Mouse (Mus musculus): Measurements from ENCODE around the gene Rap1b.

Rap1b gene

DNA sequence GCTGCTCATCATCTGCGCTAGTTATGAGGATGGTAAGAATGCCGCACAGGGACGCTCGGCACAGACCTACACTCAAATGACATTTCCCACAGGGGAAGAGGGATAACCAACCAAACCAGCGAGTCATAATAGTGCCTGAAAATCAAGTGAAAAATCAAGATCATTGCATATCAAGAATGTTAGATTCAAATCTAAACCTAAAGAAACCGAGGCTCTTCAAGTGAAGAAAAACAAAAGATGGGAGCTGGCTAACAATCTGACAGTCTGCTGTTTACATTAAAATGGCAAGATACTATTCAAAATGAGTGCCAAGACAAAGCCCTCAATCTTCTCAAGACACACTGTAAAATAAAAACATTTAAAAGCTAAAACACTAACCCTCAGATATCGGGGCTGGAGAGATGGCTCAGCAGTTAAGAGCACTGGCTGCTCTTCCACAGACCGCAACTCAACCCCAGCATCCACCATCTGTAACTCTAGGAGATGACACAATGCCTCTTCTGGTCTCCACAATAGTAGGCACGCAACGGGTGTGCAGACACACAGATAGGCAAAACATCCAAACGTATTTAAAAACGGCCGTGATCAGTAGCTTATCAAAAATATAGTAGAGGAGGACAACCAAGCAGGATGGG is 61.9 kb downstream of the Rap1b start:
- DNase-seq (ENCODE audit: low read depth, low spot score): no peak

DNA sequence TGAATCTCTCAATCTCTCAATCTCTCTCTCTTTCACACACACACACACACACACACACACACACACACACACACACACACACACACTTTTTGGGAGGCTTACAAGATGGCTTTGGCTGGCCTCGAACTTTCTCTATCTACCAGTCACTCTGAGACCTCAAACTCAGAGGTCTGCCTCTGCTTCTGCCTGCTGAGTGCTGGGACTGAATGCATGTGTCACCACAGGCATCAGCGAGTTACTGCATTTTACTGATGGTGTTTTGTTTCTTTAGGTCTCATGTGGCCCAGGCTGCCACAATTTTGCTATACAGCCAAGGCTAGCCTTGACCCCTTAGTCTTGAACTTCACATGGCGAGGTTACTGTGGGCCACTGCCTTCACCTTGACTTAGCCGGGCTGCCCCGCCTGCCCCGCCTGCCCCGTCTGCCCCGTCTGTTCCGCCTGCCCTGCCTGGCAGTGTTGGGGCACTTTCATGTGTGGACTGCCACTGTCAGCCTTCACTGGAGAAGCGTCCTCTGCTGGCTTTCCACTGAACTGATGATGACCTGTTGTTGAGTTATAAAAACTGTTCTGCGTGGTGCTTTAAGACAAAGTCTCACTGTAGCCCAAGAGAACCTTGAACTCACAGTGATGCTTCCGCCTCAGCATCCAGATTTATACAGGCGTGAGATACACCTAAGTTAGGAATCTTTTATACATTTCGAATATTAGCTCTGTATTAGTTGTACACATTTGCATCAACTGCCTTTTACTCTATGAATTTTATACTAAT is 63.2 kb downstream of the Rap1b start:
- no peak for DNase-seq (ENCODE audit: low read depth, low spot score)

DNA sequence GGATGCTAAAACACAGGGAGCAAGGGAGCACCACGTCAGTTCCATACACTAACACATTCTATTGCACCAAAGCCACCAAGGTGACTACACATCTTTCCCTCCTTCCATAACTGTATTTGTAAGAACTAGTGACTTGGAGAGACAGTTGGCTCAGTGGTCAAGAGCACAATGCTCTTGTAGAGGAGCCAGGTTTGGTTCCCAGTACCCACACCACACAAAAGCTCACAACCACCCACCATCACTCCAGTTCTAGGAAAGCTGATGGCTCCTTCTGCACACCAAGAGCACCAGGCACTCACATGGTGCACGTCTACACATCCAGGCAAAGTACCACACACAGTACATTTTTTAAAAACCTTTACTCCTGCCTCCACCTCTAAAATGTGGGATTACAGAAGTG is 63.8 kb downstream of the Rap1b start:
- no peak for DNase-seq (ENCODE audit: low read depth, low spot score)

DNA sequence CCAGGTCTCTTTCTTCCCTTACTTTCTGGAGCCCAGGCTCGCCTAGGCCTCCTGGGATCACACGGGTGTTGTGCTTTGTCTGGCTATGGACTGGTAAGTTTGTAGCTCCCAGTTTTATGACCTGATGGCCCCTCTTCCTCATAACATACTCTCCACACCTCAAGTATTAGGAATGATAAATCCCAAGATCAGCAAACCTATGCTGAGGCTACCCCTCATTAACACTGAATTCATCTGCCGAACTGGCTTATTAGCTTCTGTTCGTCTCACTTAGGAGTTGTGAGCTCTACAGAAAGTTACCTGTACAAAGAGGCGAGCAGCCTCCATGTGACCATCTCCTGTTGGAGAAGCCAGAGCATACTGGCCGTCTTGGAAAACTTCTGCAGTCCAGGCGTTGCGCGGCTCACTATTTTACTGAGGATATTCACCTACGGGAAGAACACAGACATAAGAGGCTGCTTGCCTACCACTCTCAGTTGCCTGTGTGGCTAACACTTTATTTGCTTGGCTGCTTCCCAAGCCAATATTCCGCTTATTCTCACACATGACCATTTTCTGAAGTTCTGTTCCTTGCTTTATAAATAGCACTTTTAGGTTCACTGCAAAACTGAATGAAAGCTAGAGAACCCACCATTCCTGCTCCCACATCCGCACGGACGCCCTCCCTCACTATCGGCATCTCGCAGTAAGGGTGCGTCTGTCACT is 64.7 kb downstream of the Rap1b start:
- no peak for DNase-seq (ENCODE audit: low read depth, low spot score)

DNA sequence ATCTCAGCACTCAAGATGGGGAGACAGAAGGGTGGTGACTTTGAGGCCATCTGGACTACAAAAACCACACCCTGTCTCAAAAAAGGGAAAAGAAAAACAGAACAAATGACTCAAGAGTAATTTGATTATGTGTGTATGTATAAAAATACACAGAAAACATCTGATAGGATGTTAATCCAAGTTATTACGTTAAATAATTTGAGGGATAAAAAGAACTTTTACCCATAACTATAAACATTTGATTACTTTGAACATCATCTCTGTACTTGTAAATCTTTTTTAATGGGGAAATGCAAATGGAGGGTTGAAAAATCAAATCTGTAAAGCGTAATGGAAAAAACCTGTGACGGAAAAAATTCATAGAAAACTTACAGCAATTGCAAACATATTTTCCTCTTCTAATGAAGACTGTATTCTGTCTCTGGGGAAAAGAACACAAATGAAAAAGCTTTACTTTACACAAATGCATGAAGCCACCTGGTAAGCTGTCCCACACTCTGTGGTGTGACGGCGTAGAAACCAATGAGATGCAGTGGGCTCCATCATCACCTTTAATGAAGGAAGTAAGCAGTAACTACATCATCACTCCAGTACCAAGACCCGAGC is 65.4 kb downstream of the Rap1b start:
- no peak for DNase-seq (ENCODE audit: low read depth, low spot score)

- no peak for DNase-seq (ENCODE audit: low read depth, low spot score)
Measured at GRCm38 (mm10) chr10:117779581-117780305, 66.1 kb downstream of the Rap1b start.

- DNase-seq (ENCODE audit: low read depth, low spot score): no peak
Measured at GRCm38 (mm10) chr10:117778951-117779350, 66.9 kb downstream of the Rap1b start.

DNA sequence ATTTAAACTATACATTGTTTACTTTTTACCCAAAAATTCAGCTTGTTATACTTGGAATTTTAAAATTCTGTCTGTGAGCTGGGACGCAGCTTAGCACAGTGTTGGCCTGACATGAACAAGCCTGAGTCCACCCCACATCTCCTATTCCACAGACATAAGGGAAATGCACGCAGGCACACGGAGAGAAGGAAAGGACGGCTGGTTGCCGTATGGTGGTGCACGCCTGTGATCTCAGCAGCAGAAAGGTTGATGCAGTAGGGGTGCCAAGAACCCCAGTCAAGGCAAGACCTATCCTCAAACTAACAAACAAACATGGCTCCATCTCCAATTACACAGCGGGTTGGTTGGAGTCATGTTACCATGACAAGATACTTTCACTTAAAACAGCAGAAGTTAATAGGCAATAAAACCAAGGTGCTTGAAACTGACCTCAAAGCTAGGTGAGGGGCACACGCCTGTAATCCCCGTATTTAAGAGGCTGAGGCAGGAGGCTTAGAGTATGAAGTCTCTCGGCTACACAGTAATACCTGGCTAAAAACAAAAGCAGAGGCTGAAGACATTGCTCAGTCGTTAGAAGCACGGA is 67.4 kb downstream of the Rap1b start:
- DNase-seq (ENCODE audit: low read depth, low spot score): no peak

GRCm38 (mm10) chr10:117777501-117778327 is 68.1 kb downstream of the Rap1b start:
- DNase-seq (ENCODE audit: low read depth, low spot score): no peak

GRCm38 (mm10) chr10:117777103-117777470 is 68.7 kb downstream of the Rap1b start:
- DNase-seq (ENCODE audit: low read depth, low spot score): no peak

GRCm38 (mm10) chr10:117776281-117777102 is 69.3 kb downstream of the Rap1b start:
- DNase-seq (ENCODE audit: low read depth, low spot score): no peak

DNA sequence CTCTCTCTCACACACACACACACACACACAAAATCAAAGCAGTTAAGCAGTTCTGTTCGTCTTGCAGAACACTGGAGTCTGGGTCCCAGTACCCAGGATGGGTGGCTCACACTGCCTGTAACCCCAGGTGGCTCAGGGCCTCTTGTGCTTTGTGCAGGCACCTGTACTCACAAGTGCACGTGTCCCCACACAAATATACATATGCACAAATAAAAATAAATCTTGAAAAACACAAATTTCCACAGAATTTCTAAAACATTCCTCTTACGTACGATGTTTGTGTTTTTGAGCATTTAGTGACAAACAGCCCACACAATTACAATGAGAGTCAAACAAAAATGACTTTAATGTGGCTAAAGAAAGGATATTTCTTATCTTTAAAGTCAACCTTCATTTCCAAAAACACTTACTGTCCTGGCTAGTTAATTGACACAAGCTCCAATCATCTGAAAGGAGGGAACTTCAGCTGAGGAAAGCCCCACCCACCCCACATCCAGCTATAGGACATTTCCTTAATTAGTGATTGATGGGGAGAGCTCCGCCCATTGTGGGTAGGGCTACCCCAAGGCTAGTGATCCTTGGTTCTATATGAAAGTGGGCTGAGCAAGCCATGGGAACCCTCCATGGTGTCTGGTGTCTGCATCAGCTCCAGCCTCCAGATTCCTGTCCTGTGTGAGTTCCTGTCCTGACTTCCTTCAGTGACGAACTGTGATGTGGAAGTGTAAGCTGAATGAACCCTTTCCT is 70.3 kb downstream of the Rap1b start:
- no peak for DNase-seq (ENCODE audit: low read depth, low spot score)

- DNase-seq (ENCODE audit: low read depth, low spot score): no peak
Measured at GRCm38 (mm10) chr10:117774817-117775120, 71.1 kb downstream of the Rap1b start.

DNA sequence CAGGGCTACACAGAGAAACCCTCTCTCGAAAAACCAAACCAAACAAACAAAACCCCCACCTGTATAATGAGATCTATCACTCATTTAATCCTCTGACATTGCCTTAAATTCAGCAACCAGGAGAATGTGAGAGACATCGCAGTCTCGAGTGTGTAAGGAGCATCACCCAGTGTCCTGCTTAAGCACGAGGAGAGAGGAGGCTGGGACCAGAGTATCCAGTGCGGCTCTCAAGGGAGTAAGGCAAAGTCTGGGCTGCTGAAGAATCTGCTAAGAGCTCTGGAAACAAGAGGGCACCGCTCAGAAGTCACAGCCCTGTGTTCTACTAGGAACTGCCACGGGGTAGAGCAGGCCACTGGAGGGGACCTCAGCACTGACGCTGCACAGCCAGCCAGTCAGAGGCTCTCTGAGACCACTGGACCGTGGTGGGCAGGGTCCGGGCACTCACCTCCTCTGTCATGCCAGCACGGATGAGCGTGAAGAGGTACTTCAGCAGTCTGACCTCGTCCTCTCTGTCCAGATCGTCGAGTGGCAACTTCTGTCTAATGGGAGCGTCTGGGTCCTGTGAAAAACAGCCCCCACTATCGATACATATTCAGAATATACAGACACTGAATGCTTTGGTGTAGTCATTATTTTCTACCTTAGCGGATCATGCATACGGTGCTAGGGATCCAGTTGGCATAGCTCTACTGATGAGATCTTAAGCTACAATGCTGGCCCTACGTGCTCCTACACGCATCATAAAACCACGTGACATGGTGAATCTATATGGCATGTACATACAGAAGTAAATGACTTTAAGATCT is 71.6 kb downstream of the Rap1b start:
- no peak for DNase-seq (ENCODE audit: low read depth, low spot score)

DNA sequence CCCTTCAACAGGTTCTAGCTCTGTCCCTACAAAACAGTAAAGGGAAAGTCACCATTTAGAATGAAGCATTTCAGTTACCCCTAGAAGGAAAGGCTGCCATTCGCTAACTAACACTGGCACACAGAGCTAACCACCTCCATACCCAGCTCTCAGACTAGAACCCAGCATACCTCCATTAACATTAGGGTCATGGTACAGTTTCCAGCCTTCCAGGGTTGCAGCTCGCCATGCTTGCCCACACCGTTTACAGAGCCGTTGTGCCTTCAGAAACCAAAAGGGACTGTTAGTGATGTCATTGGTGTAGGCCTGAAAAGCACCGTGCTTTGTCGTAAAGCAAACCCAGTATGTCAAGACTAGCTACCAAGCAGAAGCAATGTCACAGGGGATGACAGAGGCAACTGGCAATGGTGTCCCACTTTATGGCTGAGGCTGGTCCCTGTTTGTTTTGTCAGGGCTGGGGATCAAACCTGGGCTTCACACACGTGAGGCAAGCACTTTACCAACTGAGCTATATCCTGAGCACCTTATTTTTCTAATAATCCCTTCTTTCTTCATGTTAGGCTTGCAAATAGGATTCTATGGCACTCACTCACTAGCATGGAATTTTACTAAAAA is 72.6 kb downstream of the Rap1b start:
- DNase-seq (ENCODE audit: low read depth, low spot score): no peak

GRCm38 (mm10) chr10:117772364-117773105 is 73.3 kb downstream of the Rap1b start:
- no peak for DNase-seq (ENCODE audit: low read depth, low spot score)

DNA sequence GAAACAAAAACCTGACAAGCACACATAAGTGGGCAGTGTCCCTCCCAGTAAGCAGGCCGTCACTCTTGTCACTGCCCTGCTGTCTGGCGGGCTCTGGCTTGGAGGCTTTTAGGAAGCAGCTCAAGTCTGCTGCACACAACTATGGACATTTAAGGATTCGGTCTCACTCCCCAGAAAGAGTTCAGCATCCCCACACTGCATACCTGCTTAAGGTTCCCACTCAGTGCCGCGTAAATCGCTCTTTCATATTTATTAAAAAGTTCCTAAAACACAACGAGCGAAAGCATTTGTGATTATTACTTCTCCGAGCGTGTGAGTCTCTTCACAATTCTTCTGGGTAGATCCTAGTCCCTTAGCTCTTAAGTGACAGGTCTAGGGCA is 74.7 kb downstream of the Rap1b start:
- DNase-seq (ENCODE audit: low read depth, low spot score): no peak
